Mouse (Mus musculus) kidney, adult 10 weeks (tissue): ENCODE data around the gene Gm11116. TPM values are rescaled to one million over a fixed set of nuclear protein-coding genes. Genes with fewer than 3 reads are reported as not detected.

Source experiments
- polyA plus RNA-seq: library from polyadenylated mRNA; stranded (reverse); fragments of 350-450 nt; fragmentation: Illumina TruSeq; extraction: RNeasy Lipid Tissue Mini Kit (QIAGEN cat#74804); gene quantifications from one replicate; pipeline ENCODE4 v1.2.3, GENCODE M21; 2014; ENCODE audit warnings: low read depth, low replicate concordance

Gm11116 gene
- not detected for polyA plus RNA-seq

GRCm38 (mm10) chr5:88111430-88111829, at the start of gene Gm11116:
TSS of gene Gm11116 (minus strand) at chr5:88111530.

DNA sequence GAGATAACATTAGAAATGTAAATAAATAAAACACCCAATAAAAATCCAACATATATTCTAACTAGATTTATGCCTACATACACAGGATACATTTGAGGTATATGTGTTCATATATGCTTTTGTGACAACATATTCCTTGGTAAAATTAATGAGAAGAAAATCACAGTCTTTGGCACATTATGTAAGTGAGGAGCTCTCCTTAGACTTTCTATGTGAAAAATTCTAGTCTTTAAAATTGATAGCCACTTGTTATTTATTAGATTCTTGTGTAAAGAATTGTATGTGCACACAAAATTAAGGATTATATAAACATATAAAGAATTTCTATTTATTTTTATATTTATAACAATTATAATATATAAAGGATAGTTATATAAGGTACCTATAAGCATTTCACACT, 42.7 kb upstream of the Gm11116 start, which contains the start of gene Gm11115:
Gene Gm11115, minus strand, starts transcription at position 101 of the 400 bp plus-strand sequence.

DNA sequence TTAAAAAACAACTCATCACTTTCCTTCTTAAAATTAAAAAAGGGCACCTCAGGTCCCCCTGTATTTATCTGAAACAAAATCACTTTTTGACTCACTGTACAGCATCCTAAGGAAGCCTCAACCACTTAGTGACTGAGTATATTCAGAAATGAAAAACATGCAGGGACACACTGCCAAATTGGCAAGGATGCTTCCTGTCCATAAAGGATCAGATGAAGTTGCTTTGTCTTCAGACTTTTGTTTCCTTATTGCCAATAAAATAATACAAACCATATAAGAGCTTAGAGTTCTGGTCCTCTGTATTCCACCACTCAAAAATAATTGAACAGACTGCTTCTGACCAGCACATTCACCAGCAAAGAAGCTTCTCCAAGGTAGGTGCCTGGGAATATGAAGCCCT, 25.1 kb downstream of the Gm11116 start, which contains the start of gene Smr2:
Gene Smr2, plus strand, starts transcription at position 301 of the 400 bp plus-strand sequence.

Other genes starting within 250 kb of the Gm11116 start
- not detected for gene Odam, start 226.5 kb downstream of the Gm11116 start, polyA plus RNA-seq
- not detected for gene Csn3, start 186.0 kb downstream of the Gm11116 start, polyA plus RNA-seq
- not detected for gene 2310003L06Rik, start 142.1 kb downstream of the Gm11116 start, polyA plus RNA-seq
- not detected for gene Gm28434, start 142.0 kb downstream of the Gm11116 start, polyA plus RNA-seq
- gene Cabs1, start 132.1 kb downstream of the Gm11116 start, polyA plus RNA-seq: 0.28 TPM
- gene Smr3a, start 109.0 kb downstream of the Gm11116 start, polyA plus RNA-seq: not detected
- gene Smr2, start 25.0 kb downstream of the Gm11116 start, polyA plus RNA-seq: not detected
- gene Gm11115, start 42.6 kb upstream of the Gm11116 start, polyA plus RNA-seq: not detected
- gene Gm7714, start 157.4 kb upstream of the Gm11116 start, polyA plus RNA-seq: not detected
- gene Prol1, start 205.8 kb upstream of the Gm11116 start, polyA plus RNA-seq: not detected